Mouse (Mus musculus): ENCODE measurements around the gene Zdhhc23.

GRCm38 (mm10) chr16:43973606-43974220 lies 5.9 kb downstream of the Zdhhc23 start:
- TF ChIP-seq CHD2 (IDR thresholded peaks at IDR 0.05; ENCODE audit: low read depth, low read length) = no peak
- TF ChIP-seq HCFC1 (IDR thresholded peaks at IDR 0.05; ENCODE audit: borderline replicate concordance, insufficient read depth, low read length) = no peak

All from ES-E14 (cell line).